Comparison of ENCODE assay signal across 7 mouse cellular contexts in the genomic region with DNA sequence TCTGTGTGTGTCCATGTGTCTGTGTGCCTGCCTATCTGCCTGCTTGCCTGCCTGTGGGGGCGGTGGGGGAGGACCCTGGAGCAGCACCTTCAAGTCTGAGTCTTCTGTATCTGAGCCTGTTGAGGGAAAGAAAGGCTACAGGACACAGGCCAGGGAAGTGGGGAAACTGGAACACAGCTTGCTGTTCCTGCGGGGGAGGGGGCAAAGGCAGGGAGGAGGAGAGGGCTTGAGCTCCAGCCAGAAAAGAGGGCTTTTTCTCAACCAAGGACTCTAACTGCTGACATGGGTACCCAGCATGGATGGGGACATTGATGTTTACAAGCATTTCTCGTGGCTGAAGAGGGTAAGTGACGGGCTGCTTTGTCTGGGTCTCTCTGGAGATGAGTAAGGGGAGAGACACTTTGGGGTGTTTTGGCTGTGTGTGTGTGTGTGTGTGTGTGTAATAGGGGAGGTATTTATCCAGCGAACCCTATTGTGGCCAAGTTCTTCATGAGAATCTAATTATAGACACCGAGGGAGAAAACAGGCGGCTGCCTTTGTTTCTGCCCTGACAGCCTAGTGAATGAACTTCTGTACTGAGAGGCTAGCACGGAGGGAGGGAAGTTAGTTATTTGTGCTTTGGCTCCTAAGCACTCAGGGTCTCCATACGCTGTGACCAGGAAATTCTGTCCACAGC. TPM values are rescaled to one million over a fixed set of nuclear protein-coding genes. Genes with fewer than 3 reads are reported as not detected.
DNase-seq lines count a peak whose midpoint lies in the region; ATAC-seq lines count a peak whose summit lies in the region.

No protein-coding gene starts in this region.

- peak; percentile 18 to 30 for DNase-seq in cerebellum, postnatal 14 days
- DNase-seq in heart, adult 18-20 months, result peak; percentile 68 to 79

- H3K9ac ChIP-seq in embryonic facial prominence, embryonic 12.5 days, result peak overlapping the region; percentile 65
- peak overlapping the region; percentile 72 for H3K9ac ChIP-seq in intestine, embryonic 16.5 days (ENCODE audit: low read depth, low read length)
- peak overlapping the region; percentile 78 for H3K9ac ChIP-seq in limb, embryonic 13.5 days
- H3K9ac ChIP-seq in midbrain, embryonic 15.5 days, result no peak overlapping the region

- ATAC-seq in embryonic facial prominence, embryonic 12.5 days (ENCODE audit: insufficient number of reproducible peaks, insufficient read depth, low FRiP score, low TSS enrichment), result peak; percentile 22; the same call in 1 of the 2 replicates
- peak; percentile 6 for ATAC-seq in intestine, embryonic 16.5 days
- ATAC-seq in limb, embryonic 13.5 days (ENCODE audit: low FRiP score, low read depth), result peak; percentile 43; the same call in 1 of the 2 replicates
- peak; percentile 53 for ATAC-seq in midbrain, embryonic 15.5 days (replicated peaks)
- no peak for ATAC-seq in megakaryocyte-erythroid progenitor cell, adult 5-6 weeks (replicated peaks; ENCODE audit: low FRiP score, low TSS enrichment, poor library complexity, severe bottlenecking)

- H3K4me2 ChIP-seq in embryonic facial prominence, embryonic 12.5 days (replicated peaks), result peak overlapping the region; percentile 72
- H3K4me2 ChIP-seq in intestine, embryonic 16.5 days (ENCODE audit: low read depth, low read length), result peak overlapping the region; percentile 67
- H3K4me2 ChIP-seq in limb, embryonic 13.5 days (replicated peaks), result peak overlapping the region; percentile 70
- peak overlapping the region; percentile 21 for H3K4me2 ChIP-seq in midbrain, embryonic 15.5 days

- H3K9me3 ChIP-seq in embryonic facial prominence, embryonic 12.5 days, result no peaks in the 10 kb centered on the region
- no peaks in the 10 kb centered on the region for H3K9me3 ChIP-seq in intestine, embryonic 16.5 days (ENCODE audit: control insufficient read depth, low read length)
- no peaks in the 10 kb centered on the region for H3K9me3 ChIP-seq in limb, embryonic 13.5 days
- no peaks in the 10 kb centered on the region for H3K9me3 ChIP-seq in midbrain, embryonic 15.5 days

- H3K4me3 ChIP-seq in embryonic facial prominence, embryonic 12.5 days, result peak overlapping the region; percentile 50
- peak overlapping the region; percentile 52 for H3K4me3 ChIP-seq in intestine, embryonic 16.5 days (ENCODE audit: low read length)
- peak overlapping the region; percentile 53 for H3K4me3 ChIP-seq in limb, embryonic 13.5 days
- H3K4me3 ChIP-seq in midbrain, embryonic 15.5 days, result peak overlapping the region; percentile 9

- H3K27me3 ChIP-seq in embryonic facial prominence, embryonic 12.5 days, result no peaks in the 10 kb centered on the region
- no peaks in the 10 kb centered on the region for H3K27me3 ChIP-seq in intestine, embryonic 16.5 days (replicated peaks; ENCODE audit: control insufficient read depth, insufficient read depth, low read length)
- no peaks in the 10 kb centered on the region for H3K27me3 ChIP-seq in limb, embryonic 13.5 days
- no peaks in the 10 kb centered on the region for H3K27me3 ChIP-seq in midbrain, embryonic 15.5 days (replicated peaks)

- 7% methylated on average over 9 of the region's 9 CpGs for WGBS in embryonic facial prominence, embryonic 12.5 days
- 18% methylated on average over 9 of the region's 9 CpGs for WGBS in intestine, embryonic 16.5 days
- 8% methylated on average over 9 of the region's 9 CpGs for WGBS in limb, embryonic 13.5 days
- WGBS in midbrain, embryonic 15.5 days, result 10% methylated on average over 9 of the region's 9 CpGs

- H3K27ac ChIP-seq in embryonic facial prominence, embryonic 12.5 days, result peak overlapping the region; percentile 97
- H3K27ac ChIP-seq in intestine, embryonic 16.5 days (ENCODE audit: low read length), result peak overlapping the region; percentile 98
- H3K27ac ChIP-seq in limb, embryonic 13.5 days, result peak overlapping the region; percentile 94
- peak overlapping the region; percentile 36; the same call in 1 of the 2 replicates for H3K27ac ChIP-seq in midbrain, embryonic 15.5 days

- H3K4me1 ChIP-seq in embryonic facial prominence, embryonic 12.5 days, result peaks cover 65% of the 10 kb centered on the region
- H3K4me1 ChIP-seq in intestine, embryonic 16.5 days (ENCODE audit: control insufficient read depth, insufficient read depth, low read length), result peaks cover 37% of the 10 kb centered on the region
- peaks cover 63% of the 10 kb centered on the region for H3K4me1 ChIP-seq in limb, embryonic 13.5 days
- H3K4me1 ChIP-seq in midbrain, embryonic 15.5 days, result peaks cover 29% of the 10 kb centered on the region

- H3K36me3 ChIP-seq in embryonic facial prominence, embryonic 12.5 days, result peaks cover 3% of the 10 kb centered on the region; the same call in 1 of the 2 replicates
- H3K36me3 ChIP-seq in intestine, embryonic 16.5 days (ENCODE audit: control insufficient read depth, insufficient read depth, low read length), result no peaks in the 10 kb centered on the region
- no peaks in the 10 kb centered on the region for H3K36me3 ChIP-seq in limb, embryonic 13.5 days
- no peaks in the 10 kb centered on the region for H3K36me3 ChIP-seq in midbrain, embryonic 15.5 days (replicated peaks)

RNA-seq across cellular contexts. Expression of gene 5330417H12Rik, which starts 40.8 kb away (rescaled TPM):
- polyA plus RNA-seq in embryonic facial prominence, embryonic 12.5 days (2016; fragmentation: Nextera tagmentation; extraction: Ambion mirVana), result 0.19 and 0.23 TPM in 2 replicates
- total RNA-seq in heart, adult 18-20 months (2021), result not detected
- not detected in 2 replicates for polyA plus RNA-seq in intestine, embryonic 16.5 days (2015; fragmentation: Nextera tagmentation; extraction: Ambion mirVana)
- 0.11 TPM in 1 of 2 replicates, not detected in the other for polyA plus RNA-seq in limb, embryonic 13.5 days (2015; fragmentation: Nextera tagmentation; extraction: Ambion mirVana)
- polyA plus RNA-seq in midbrain, embryonic 15.5 days (2015; fragmentation: Nextera tagmentation; extraction: Ambion mirVana), result not detected in 2 replicates
- not detected in 2 replicates for total RNA-seq in megakaryocyte-erythroid progenitor cell, adult 5-6 weeks (2014; fragmentation: Nextera tagmentation)
- not detected in 2 replicates for total RNA-seq in megakaryocyte-erythroid progenitor cell, adult 5-6 weeks (2017)

Comparison
In these comparisons a context has a peak if more than half of its experiments do, and no peak if none do; other contexts are left out.
1. H3K27ac ChIP-seq: peak in every context shown above with its lines; median percentile 98 in intestine, embryonic 16.5 days; 97 in embryonic facial prominence, embryonic 12.5 days; 94 in limb, embryonic 13.5 days; 36 in midbrain, embryonic 15.5 days.
2. H3K4me2 ChIP-seq: peak in every context shown above with its lines; median percentile 72 in embryonic facial prominence, embryonic 12.5 days; 70 in limb, embryonic 13.5 days; 67 in intestine, embryonic 16.5 days; 21 in midbrain, embryonic 15.5 days.